Mouse (Mus musculus): Measurements from ENCODE around the gene Slc47a1. TPM values are rescaled to one million over a fixed set of nuclear protein-coding genes. Genes with fewer than 3 reads are reported as not detected.
A peak's percentile ranks its signal among the peaks of the same experiment; 100 is the strongest.

Slc47a1 gene
- total RNA-seq, 1 experiment = 31.6 TPM

GRCm38 (mm10) chr11:61414560-61414959, 36.4 kb upstream of the Slc47a1 start:
- H3K9ac ChIP-seq (ENCODE audit: insufficient read depth, low read depth, low read length, poor library complexity, severe bottlenecking) = no peak overlapping the region
- no peak overlapping the region for H3K27ac ChIP-seq (ENCODE audit: insufficient read depth, low read depth, low read length, poor library complexity, severe bottlenecking)
- no peaks in the 10 kb centered on the region for H3K9me3 ChIP-seq (ENCODE audit: control insufficient read depth, insufficient read depth, low read depth, low read length)
- no peak for DNase-seq (ENCODE audit: low read depth, low spot score)
- in situ Hi-C loops (cut with MboI; ENCODE audit: low sequenced_read_pairs in 2 of 2, unreplicated experiment in 2 of 2) = no loop called here
- TF ChIP-seq ZNF384 (IDR thresholded peaks at IDR 0.05; ENCODE audit: low read depth, low read length) = no peak
- TF ChIP-seq MAFK (IDR thresholded peaks at IDR 0.05; ENCODE audit: insufficient read depth, low read depth, low read length) = no peak
- TF ChIP-seq ZC3H11A (IDR thresholded peaks at IDR 0.05; ENCODE audit: borderline replicate concordance, low read depth, low read length) = no peak
- no peak for TF ChIP-seq CHD2 (IDR thresholded peaks at IDR 0.05; ENCODE audit: low read depth, low read length)
- no peak for TF ChIP-seq HCFC1 (IDR thresholded peaks at IDR 0.05; ENCODE audit: borderline replicate concordance, insufficient read depth, low read length)
- no peaks in the 10 kb centered on the region for H3K36me3 ChIP-seq (ENCODE audit: control insufficient read depth, insufficient read depth, low read length, poor library complexity, severe bottlenecking)
- no peak overlapping the region for H3K4me3 ChIP-seq (ENCODE audit: insufficient read depth in 1 of 2, low read depth in 1 of 2, low read length in 2 of 2, poor library complexity in 1 of 2, severe bottlenecking in 1 of 2)
- H3K4me1 ChIP-seq (ENCODE audit: control insufficient read depth in 2 of 2, insufficient read depth in 2 of 2, low read length in 2 of 2, poor library complexity in 1 of 2) = peaks cover 0 to 8% of the 10 kb centered on the region in 2 experiments; a peak in 1 of 4 replicates

DNA sequence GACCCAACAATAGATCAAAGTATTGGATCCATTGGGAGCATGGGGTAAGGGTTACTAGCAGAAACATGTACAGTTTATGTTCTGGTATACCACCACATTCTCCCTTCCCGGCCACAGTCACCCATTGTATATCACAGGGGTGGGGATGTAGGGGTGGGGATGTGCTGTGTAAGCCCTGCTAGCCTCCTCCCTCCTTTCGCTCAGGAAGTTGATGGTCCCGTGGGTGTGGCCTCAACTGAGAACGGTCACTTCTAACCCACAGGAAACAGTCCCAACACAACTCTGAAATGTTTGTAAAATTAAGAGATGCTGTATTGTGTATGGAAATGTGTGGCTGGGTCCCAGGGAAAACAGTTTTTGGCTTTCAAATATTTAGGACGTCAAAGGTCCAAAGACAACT, 35.3 kb upstream of the Slc47a1 start:
- Histone ChIP-seq H3K36me3 (ENCODE audit: control insufficient read depth, insufficient read depth, low read length, poor library complexity, severe bottlenecking) (no peaks in the 10 kb centered on the region), H3K4me3 (ENCODE audit: insufficient read depth in 1 of 2, low read depth in 1 of 2, low read length in 2 of 2, poor library complexity in 1 of 2, severe bottlenecking in 1 of 2) (no peak overlapping the region), H3K9me3 (ENCODE audit: control insufficient read depth, insufficient read depth, low read depth, low read length) (no peaks in the 10 kb centered on the region), H3K27ac (ENCODE audit: insufficient read depth, low read depth, low read length, poor library complexity, severe bottlenecking) (no peak overlapping the region), H3K9ac (ENCODE audit: insufficient read depth, low read depth, low read length, poor library complexity, severe bottlenecking) (no peak overlapping the region), H3K4me1 (ENCODE audit: control insufficient read depth in 2 of 2, insufficient read depth in 2 of 2, low read length in 2 of 2, poor library complexity in 1 of 2) (peaks cover 0 to 8% of the 10 kb centered on the region in 2 experiments; a peak in 1 of 4 replicates)
- DNase-seq (ENCODE audit: low read depth, low spot score) = no peak
- in situ Hi-C loops (cut with MboI; ENCODE audit: low sequenced_read_pairs in 2 of 2, unreplicated experiment in 2 of 2) = no loop called here
- no peak for TF ChIP-seq MAFK (IDR thresholded peaks at IDR 0.05; ENCODE audit: insufficient read depth, low read depth, low read length)
- no peak for TF ChIP-seq CHD2 (IDR thresholded peaks at IDR 0.05; ENCODE audit: low read depth, low read length)
- TF ChIP-seq ZC3H11A (IDR thresholded peaks at IDR 0.05; ENCODE audit: borderline replicate concordance, low read depth, low read length) = no peak

GRCm38 (mm10) chr11:61411809-61412208, 33.7 kb upstream of the Slc47a1 start:
- DNase-seq (ENCODE audit: low read depth, low spot score) = no peak
- H3K27ac ChIP-seq (ENCODE audit: insufficient read depth, low read depth, low read length, poor library complexity, severe bottlenecking) = no peak overlapping the region
- H3K4me1 ChIP-seq (ENCODE audit: control insufficient read depth in 2 of 2, insufficient read depth in 2 of 2, low read length in 2 of 2, poor library complexity in 1 of 2) = peaks cover 0 to 8% of the 10 kb centered on the region in 2 experiments; a peak in 1 of 4 replicates
- in situ Hi-C loops (cut with MboI; ENCODE audit: low sequenced_read_pairs in 2 of 2, unreplicated experiment in 2 of 2) = no loop called here
- no peak for TF ChIP-seq CHD2 (IDR thresholded peaks at IDR 0.05; ENCODE audit: low read depth, low read length)
- no peak for TF ChIP-seq MAFK (IDR thresholded peaks at IDR 0.05; ENCODE audit: insufficient read depth, low read depth, low read length)
- no peak for TF ChIP-seq HCFC1 (IDR thresholded peaks at IDR 0.05; ENCODE audit: borderline replicate concordance, insufficient read depth, low read length)
- TF ChIP-seq ZC3H11A (IDR thresholded peaks at IDR 0.05; ENCODE audit: borderline replicate concordance, low read depth, low read length) = no peak
- TF ChIP-seq ZNF384 (IDR thresholded peaks at IDR 0.05; ENCODE audit: low read depth, low read length) = no peak
- no peaks in the 10 kb centered on the region for H3K36me3 ChIP-seq (ENCODE audit: control insufficient read depth, insufficient read depth, low read length, poor library complexity, severe bottlenecking)
- H3K9ac ChIP-seq (ENCODE audit: insufficient read depth, low read depth, low read length, poor library complexity, severe bottlenecking) = no peak overlapping the region
- no peak overlapping the region for H3K4me3 ChIP-seq (ENCODE audit: insufficient read depth in 1 of 2, low read depth in 1 of 2, low read length in 2 of 2, poor library complexity in 1 of 2, severe bottlenecking in 1 of 2)
- H3K9me3 ChIP-seq (ENCODE audit: control insufficient read depth, insufficient read depth, low read depth, low read length) = no peaks in the 10 kb centered on the region

DNA sequence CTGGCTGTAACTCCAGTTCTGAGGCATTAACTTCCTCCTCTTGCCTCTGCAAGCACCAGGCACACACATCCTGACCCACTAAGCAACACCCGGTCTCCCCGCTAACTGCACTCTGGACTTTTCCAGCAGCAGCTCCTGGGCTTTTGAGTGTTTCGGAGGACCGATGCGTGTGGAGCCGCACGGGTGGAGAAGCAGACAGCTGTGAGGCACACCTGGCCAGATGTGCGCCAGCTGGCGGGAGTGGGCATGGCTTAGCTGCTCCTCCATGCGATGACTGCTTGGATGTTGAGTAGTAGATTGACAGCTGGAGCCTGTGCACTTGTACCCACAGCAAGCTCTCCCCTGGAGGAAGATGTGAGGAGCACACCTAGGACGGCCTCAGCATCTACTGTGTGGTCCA, 33.1 kb upstream of the Slc47a1 start:
- in situ Hi-C loops (cut with MboI; ENCODE audit: low sequenced_read_pairs in 2 of 2, unreplicated experiment in 2 of 2) = no loop called here
- Histone ChIP-seq H3K4me1 (ENCODE audit: control insufficient read depth in 2 of 2, insufficient read depth in 2 of 2, low read length in 2 of 2, poor library complexity in 1 of 2) (peaks cover 0 to 8% of the 10 kb centered on the region in 2 experiments; a peak in 1 of 4 replicates), H3K27ac (ENCODE audit: insufficient read depth, low read depth, low read length, poor library complexity, severe bottlenecking) (no peak overlapping the region), H3K9me3 (ENCODE audit: control insufficient read depth, insufficient read depth, low read depth, low read length) (no peaks in the 10 kb centered on the region), H3K9ac (ENCODE audit: insufficient read depth, low read depth, low read length, poor library complexity, severe bottlenecking) (no peak overlapping the region), H3K4me3 (ENCODE audit: insufficient read depth in 1 of 2, low read depth in 1 of 2, low read length in 2 of 2, poor library complexity in 1 of 2, severe bottlenecking in 1 of 2) (no peak overlapping the region), H3K36me3 (ENCODE audit: control insufficient read depth, insufficient read depth, low read length, poor library complexity, severe bottlenecking) (no peaks in the 10 kb centered on the region)
- no peak for DNase-seq (ENCODE audit: low read depth, low spot score)
- no peak for TF ChIP-seq HCFC1 (IDR thresholded peaks at IDR 0.05; ENCODE audit: borderline replicate concordance, insufficient read depth, low read length)
- TF ChIP-seq ZNF384 (IDR thresholded peaks at IDR 0.05; ENCODE audit: low read depth, low read length) = no peak
- TF ChIP-seq ZC3H11A (IDR thresholded peaks at IDR 0.05; ENCODE audit: borderline replicate concordance, low read depth, low read length) = no peak
- TF ChIP-seq MAFK (IDR thresholded peaks at IDR 0.05; ENCODE audit: insufficient read depth, low read depth, low read length) = no peak
- TF ChIP-seq CHD2 (IDR thresholded peaks at IDR 0.05; ENCODE audit: low read depth, low read length) = no peak

- peak; percentile 87 for DNase-seq (ENCODE audit: low read depth, low spot score)
- Histone ChIP-seq H3K9ac (ENCODE audit: insufficient read depth, low read depth, low read length, poor library complexity, severe bottlenecking) (no peak overlapping the region), H3K4me3 (ENCODE audit: insufficient read depth in 1 of 2, low read depth in 1 of 2, low read length in 2 of 2, poor library complexity in 1 of 2, severe bottlenecking in 1 of 2) (no peak overlapping the region), H3K27ac (ENCODE audit: insufficient read depth, low read depth, low read length, poor library complexity, severe bottlenecking) (no peak overlapping the region), H3K4me1 (ENCODE audit: control insufficient read depth in 2 of 2, insufficient read depth in 2 of 2, low read length in 2 of 2, poor library complexity in 1 of 2) (peaks cover 0 to 8% of the 10 kb centered on the region in 2 experiments; a peak in 1 of 4 replicates), H3K36me3 (ENCODE audit: control insufficient read depth, insufficient read depth, low read length, poor library complexity, severe bottlenecking) (no peaks in the 10 kb centered on the region), H3K9me3 (ENCODE audit: control insufficient read depth, insufficient read depth, low read depth, low read length) (no peaks in the 10 kb centered on the region)
- TF ChIP-seq ZC3H11A (IDR thresholded peaks at IDR 0.05; ENCODE audit: borderline replicate concordance, low read depth, low read length) (peak; percentile 94), ZNF384 (IDR thresholded peaks at IDR 0.05; ENCODE audit: low read depth, low read length) (no peak), MAFK (IDR thresholded peaks at IDR 0.05; ENCODE audit: insufficient read depth, low read depth, low read length) (no peak), CHD2 (IDR thresholded peaks at IDR 0.05; ENCODE audit: low read depth, low read length) (no peak), HCFC1 (IDR thresholded peaks at IDR 0.05; ENCODE audit: borderline replicate concordance, insufficient read depth, low read length) (no peak)
- in situ Hi-C loops (cut with MboI; ENCODE audit: low sequenced_read_pairs in 2 of 2, unreplicated experiment in 2 of 2) = no loop called here
These were observed 32.0 kb upstream of the Slc47a1 start for GRCm38 (mm10) chr11:61410129-61410528.
